Mouse (Mus musculus) heart, adult 2 months (tissue): ENCODE results near the gene Slc26a1.

Experiments used
- CTCF ChIP-seq: fragments of 200-600 bp; IDR thresholded peaks from 2 replicates; pipeline ENCODE4 v1.8.1; 2022; ENCODE audit warnings: antibody characterized with exemption, mild to moderate bottlenecking, moderate library complexity
- EP300 ChIP-seq: fragments of 200-500 bp; IDR thresholded peaks from 2 replicates; pipeline ENCODE4 v1.6.1; 2011; ENCODE audit warnings: low read depth, low read length, control low read depth; ENCODE audit not compliant: insufficient read depth
- POLR2A ChIP-seq: fragments of 200-500 bp; IDR thresholded peaks from 2 replicates; pipeline ENCODE4 v1.6.1; 2011; ENCODE audit warnings: mild to moderate bottlenecking, low read depth, low read length, control low read depth; ENCODE audit not compliant: insufficient read depth

DNA sequence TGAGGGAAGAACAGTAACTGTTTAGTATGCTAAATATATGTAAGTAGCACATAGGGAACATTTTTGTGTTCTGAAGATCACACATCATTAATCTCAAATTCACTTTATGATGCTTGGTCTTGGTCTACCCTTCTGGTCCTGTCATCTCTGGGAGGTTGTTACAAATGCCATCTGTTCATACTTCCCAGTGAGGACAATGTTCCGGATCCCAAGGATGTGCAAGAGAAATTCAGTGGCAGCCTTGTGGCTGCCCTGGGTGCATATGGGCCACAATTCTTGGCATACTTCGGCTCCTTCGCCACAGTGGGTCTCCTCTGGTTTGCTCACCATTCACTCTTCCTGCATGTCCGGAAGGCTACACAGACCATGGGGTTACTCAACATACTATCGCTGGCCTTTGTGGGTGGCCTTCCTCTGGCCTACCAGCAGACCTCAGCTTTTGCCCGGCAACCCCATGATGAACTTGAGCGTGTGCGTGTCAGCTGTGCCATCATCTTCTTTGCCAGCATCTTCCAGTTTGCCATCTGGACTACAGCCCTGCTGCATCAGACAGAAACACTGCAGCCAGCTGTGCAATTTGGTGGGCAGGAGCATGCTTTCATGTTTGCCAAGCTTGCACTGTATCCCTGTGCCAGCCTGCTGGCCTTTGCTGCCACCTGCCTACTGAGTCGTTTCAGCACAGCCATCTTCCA lies 29.6 kb downstream of the Slc26a1 start:
- TF ChIP-seq POLR2A (no peak), CTCF (peak; percentile 44), EP300 (no peak)
